Mouse (Mus musculus) kidney, adult 2 months (tissue): Measurements from ENCODE around the gene Prrxl1.

Source experiments
- CTCF ChIP-seq: fragments of 200-500 bp; conservative IDR thresholded peaks from 2 replicates; pipeline ENCODE4 v1.5.1; 2011; ENCODE audit warnings: low read depth, mild to moderate bottlenecking, control low read depth, low read length, moderate library complexity, mixed read lengths; ENCODE audit not compliant: insufficient read depth, insufficient read length
- POLR2A ChIP-seq: fragments of 200-500 bp; IDR thresholded peaks from one replicate; pipeline ENCODE4 v1.6.1; 2011; ENCODE audit warnings: low read depth, low read length, control low read depth

DNA sequence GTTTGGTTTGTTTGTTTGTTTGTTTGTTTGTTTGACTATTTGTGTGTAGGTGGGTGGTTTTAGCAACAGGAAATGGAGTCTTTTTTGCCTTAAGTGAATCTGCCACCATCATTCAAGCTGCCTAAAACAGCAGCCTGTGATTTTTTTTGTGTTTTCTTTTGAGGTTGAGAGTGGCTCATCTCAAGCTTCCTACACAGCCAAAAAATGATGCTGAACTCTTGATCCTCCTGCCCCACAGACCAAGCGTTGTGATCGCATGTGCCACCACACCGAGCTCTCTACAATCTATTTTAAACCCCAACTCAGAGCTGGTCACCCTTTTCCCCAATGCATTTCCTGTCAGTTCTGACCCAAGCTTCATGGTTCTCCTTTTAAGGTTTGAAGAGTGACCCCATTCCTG lies 99.3 kb downstream of the Prrxl1 start:
- no peak for TF ChIP-seq POLR2A
- TF ChIP-seq CTCF, result no peak
